Mouse (Mus musculus) layer of hippocampus, adult 9-10 months (tissue): ENCODE measurements around the gene Gm38392.
"Not testable (repeated sequence)": the region's sequence is repeated elsewhere in the genome, so short reads cannot be mapped to it uniquely, and the experiment has no call there.

ENCODE experiments used
- DNase-seq: peaks from one replicate; pipeline ENCODE4 v3.0.0; 2022; ENCODE audit warnings: low spot score

The Gm38392 gene

GRCm38 (mm10) chr3:88276529-88277143 is 10.4 kb downstream of the Gm38392 start:
- DNase-seq: peak; percentile 22

GRCm38 (mm10) chr3:88276121-88276520 is 10.9 kb downstream of the Gm38392 start:
- no peak for DNase-seq

GRCm38 (mm10) chr3:88274002-88274401 is 13.0 kb downstream of the Gm38392 start:
- DNase-seq: no peak

GRCm38 (mm10) chr3:88271859-88272258 is 15.2 kb downstream of the Gm38392 start:
- no peak for DNase-seq

GRCm38 (mm10) chr3:88271298-88271697 is 15.7 kb downstream of the Gm38392 start:
- DNase-seq: not testable (repeated sequence)

- DNase-seq: no peak
Observed at GRCm38 (mm10) chr3:88268991-88269390, 18.0 kb downstream of the Gm38392 start.

GRCm38 (mm10) chr3:88268014-88268413 is 19.0 kb downstream of the Gm38392 start:
- not testable (repeated sequence) for DNase-seq

DNA sequence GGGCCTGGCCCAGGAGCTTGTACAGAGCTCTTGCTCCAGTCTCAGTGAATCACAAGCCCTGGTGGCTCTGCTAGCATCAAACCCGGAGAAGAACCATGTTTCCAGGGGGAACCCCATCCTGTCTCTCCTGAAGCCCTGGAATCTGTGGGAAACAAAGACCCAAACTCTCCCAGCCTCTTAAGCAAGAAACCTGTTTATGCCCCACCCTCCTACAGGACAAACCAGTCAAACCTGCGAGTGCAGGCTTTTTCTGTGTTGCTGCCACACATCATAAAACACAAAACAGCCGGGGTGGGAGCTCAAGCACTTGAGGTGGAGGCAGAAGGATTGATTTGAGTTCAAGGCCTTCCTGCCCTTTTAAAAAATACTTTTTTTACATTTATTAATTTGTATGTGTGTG is 24.7 kb downstream of the Gm38392 start:
- no peak for DNase-seq

GRCm38 (mm10) chr3:88256382-88256781 is 30.6 kb downstream of the Gm38392 start:
- no peak for DNase-seq

DNA sequence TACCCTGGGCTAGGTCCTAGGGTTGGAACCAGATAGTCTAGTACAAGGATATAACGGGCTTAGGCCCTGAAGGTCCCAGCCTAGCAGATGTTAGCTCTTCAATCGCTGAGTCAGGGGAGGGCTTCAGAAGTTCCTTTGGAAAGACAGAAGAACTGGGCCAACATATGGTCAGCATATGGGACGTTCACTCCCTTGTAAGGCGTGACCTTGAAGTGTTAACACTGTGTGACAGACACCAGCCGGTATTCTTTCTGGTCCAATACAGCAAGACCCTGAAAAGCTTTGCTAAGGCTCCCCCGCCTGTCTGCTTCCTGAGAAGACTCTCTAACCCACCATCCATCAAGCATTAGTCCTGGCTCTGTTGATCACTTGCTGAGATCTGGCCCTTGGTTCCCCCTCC is 31.1 kb downstream of the Gm38392 start:
- DNase-seq: no peak

GRCm38 (mm10) chr3:88254268-88254926 is 32.6 kb downstream of the Gm38392 start, which contains the start of gene Rhbg:
TSS of gene Rhbg (minus strand) at chr3:88254709.
- no peak for DNase-seq

GRCm38 (mm10) chr3:88252739-88253138 is 34.3 kb downstream of the Gm38392 start:
- DNase-seq: no peak

DNA sequence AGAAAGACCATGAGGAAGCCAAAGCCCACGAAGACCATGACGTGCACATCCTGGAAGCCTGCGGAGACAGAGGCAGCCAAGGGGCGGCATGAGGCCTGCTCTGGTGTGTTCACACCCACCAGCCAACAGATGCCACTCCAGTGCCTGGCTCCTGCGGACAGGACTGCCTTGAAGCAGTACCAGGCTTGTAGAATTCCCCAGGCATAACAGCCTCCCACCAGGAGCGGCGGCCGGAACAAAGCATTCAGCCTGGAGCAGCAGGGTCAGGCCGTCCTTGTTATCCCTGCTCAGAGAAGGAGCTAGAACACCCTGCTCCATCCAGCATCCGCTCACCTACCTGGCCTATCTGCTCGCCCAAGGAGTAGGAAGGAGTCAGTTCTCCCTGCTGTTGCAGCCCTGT is 38.6 kb downstream of the Gm38392 start:
- DNase-seq: no peak

DNA sequence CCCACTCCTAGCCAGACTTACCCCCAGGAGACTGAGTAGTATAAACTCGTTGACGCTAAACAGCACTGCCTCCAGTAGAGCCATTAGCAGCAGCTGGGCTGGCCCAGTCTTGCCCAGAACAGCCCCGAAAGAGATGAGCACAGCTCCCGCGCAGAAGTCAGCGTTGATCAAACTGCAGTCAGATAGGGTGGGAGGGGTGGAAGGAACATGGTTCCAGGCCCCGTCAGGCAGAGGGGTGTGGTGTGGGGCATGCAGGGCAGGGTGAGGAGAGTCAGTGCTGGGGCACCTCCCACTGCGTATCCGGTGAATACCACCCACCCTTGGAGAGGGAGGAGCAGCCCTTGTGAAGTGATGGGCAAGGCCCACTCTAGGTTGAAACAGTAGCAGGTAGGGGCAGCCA is 39.3 kb downstream of the Gm38392 start:
- no peak for DNase-seq

- no peak for DNase-seq
Observed at GRCm38 (mm10) chr3:88245811-88246210, 41.2 kb downstream of the Gm38392 start.

DNA sequence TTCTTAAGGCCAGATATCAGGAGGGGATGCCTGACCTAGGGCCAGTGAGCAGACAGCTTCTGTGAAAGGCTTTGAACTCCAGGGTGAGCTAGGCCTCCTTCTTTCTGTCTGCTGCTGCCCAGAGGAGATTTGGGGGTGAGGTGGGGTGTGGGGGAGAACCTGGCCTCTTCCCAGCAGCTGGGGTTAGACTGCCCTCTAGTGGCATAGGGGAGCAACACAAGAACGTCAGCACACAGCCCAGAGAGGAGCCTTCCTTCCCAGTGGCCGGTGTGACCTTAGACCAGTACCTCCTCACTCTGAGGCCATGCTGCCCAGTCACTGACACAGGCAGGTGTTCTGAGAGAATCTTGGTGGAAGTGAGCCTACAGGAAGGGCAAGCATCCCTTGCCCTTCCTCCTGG is 42.9 kb downstream of the Gm38392 start:
- DNase-seq: no peak

DNA sequence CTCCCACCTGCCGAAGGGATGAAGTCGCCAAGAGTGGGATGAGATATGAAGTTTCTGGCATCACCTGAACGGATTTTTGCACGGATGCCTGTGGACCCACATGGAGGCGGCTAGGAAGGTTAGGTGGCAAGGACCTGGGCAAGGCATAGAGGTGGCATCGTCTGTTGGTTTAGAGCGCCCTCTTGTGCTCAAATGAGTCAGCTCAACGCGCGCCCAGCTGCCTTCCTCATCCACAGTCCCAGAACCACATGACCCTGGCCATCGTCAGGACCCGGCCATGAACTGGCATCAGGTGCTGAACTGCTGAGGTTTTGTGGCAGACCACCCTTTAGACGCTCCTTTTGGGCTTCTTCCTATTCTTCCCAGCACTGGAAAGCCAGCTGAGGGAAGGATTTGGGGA is 44.5 kb downstream of the Gm38392 start:
- peak; percentile 71 for DNase-seq

DNA sequence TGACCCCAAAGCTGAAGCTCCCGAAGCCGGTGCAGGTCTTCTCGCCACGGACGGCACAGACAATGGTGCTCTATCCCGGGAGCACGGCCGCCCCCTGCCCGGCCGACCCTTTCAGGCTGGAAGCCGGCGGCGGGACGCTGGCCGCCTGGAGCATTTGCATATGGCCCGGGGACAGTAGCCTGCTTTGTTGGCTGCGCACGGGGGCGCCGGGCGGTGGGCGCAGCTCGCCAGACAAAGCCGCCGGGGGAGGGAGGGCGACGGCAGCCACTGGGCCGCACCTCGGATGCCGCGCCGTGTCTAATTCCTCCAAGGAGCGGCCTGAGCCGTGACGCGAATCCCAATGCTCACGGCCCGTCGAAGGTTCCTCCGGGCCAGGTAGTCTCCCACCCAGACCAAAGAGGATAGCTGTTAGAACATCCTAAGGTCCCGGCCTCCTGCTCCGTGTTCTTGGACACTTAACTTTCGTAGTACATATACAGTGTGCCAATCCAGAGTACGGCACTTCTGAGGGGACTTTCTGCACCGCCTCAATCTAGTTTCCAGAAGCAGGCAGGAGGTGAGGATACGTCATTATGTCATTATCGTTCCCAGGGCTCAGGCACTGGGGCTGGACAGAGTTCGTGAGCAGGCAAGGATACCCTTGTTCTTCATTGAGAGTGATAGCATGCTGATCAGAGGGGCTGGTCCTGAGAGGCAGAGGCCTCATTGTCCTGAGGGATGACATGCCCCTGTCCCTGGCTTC is 45.8 kb downstream of the Gm38392 start:
- no peak for DNase-seq

GRCm38 (mm10) chr3:88239446-88239845 is 47.6 kb downstream of the Gm38392 start:
- no peak for DNase-seq

GRCm38 (mm10) chr3:88238866-88239391 is 48.1 kb downstream of the Gm38392 start:
- DNase-seq: no peak

DNA sequence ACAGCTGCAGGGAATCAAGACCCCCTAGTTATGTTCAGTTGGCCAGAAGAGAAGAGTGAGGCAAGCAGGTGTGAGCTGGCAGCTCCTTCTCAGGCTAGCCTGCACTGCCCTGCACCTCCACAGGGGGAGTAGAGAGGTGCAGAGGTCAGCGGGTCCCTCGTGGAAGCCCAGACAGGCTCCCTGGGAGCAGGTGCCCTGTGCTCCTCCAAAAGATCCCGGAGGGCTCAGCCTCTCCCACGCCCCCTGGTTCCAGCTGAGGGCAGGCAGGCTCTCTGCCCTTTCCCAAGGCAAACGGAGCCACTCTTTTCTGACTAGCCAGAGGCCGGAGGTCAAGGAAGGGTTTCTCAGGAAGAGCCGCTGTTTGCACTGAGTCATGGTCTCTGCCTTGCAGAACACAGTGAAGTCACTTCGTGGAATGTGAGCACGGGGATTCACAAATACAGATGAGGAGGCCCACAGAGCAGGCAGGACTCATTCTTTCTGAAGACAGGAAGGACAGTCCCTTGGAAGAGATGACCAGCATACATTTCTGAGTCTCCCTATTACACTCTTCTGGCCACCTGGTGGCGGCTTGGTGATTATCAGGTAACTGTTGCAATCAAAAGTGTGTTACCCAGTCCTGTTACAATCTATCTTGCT is 49.3 kb downstream of the Gm38392 start:
- no peak for DNase-seq

GRCm38 (mm10) chr3:88237161-88237555 is 49.9 kb downstream of the Gm38392 start:
- DNase-seq: no peak
